Mouse (Mus musculus) heart, postnatal 4 days (tissue): Measurements from ENCODE around the gene Efcab7. TPM values are rescaled to one million over a fixed set of nuclear protein-coding genes. Genes with fewer than 3 reads are reported as not detected.

ENCODE experiments used
- DNase-seq: peaks from one replicate; pipeline ENCODE4 v3.0.0; 2021
- total RNA-seq, 2 experiments: library from RNA; stranded (reverse); gene quantifications; 2 replicates each; pipeline ENCODE4 v1.2.3; 2021

Efcab7 gene
- total RNA-seq, 2 experiments from 2014 or later = 4.5 to 5.0 TPM

- no peak for DNase-seq
Observed at GRCm38 (mm10) chr4:99945011-99945410, 116.0 kb downstream of the Efcab7 start.

GRCm38 (mm10) chr4:99946516-99946915 is 117.5 kb downstream of the Efcab7 start:
- no peak for DNase-seq

- DNase-seq = no peak
Observed at GRCm38 (mm10) chr4:99947192-99947591, 118.2 kb downstream of the Efcab7 start.

GRCm38 (mm10) chr4:99947896-99948295 is 118.9 kb downstream of the Efcab7 start:
- DNase-seq = no peak

GRCm38 (mm10) chr4:99953904-99954303 is 124.9 kb downstream of the Efcab7 start:
- no peak for DNase-seq

- DNase-seq = no peak
Observed at GRCm38 (mm10) chr4:99955396-99955795, 126.4 kb downstream of the Efcab7 start.

- DNase-seq = no peak
Observed at GRCm38 (mm10) chr4:99957186-99957585, 128.2 kb downstream of the Efcab7 start.

- no peak for DNase-seq
Observed at GRCm38 (mm10) chr4:99958084-99958815, 129.3 kb downstream of the Efcab7 start.

- DNase-seq = no peak
Observed at GRCm38 (mm10) chr4:99959308-99959707, 130.3 kb downstream of the Efcab7 start.

Other genes with a start within 250 kb of the Efcab7 start
- gene Foxd3, start 172.9 kb upstream of the Efcab7 start, total RNA-seq = under 1 TPM; 0.25 to 0.26 TPM
- gene Alg6, start 113.5 kb upstream of the Efcab7 start, total RNA-seq = 1 to 10 TPM; 9.2 to 10.0 TPM
- gene Pgm1, start 100.2 kb downstream of the Efcab7 start, total RNA-seq = 100 to 1,000 TPM; 223 TPM
- gene Itgb3bp, start 100.6 kb downstream of the Efcab7 start, total RNA-seq = 10 to 100 TPM; 10.4 to 13.6 TPM